Mouse (Mus musculus) hindbrain, embryonic 10.5 days (tissue): ENCODE measurements around the gene Ces1a. TPM values are rescaled to one million over a fixed set of nuclear protein-coding genes. Genes with fewer than 3 reads are reported as not detected.

Experiments
- DNase-seq: peaks from one replicate; pipeline ENCODE4 v3.0.0-alpha.2; 2017; ENCODE audit warnings: low spot score
- H3K27ac ChIP-seq: fragments of 300-500 bp; sonication (generic); 2 replicates; pipeline ENCODE4 v1.5.1; 2016; ENCODE audit warnings: mild to moderate bottlenecking, moderate library complexity
- H3K27me3 ChIP-seq: fragments of 300-500 bp; sonication (generic); 2 replicates; pipeline ENCODE4 v1.6.1; 2016; ENCODE audit warnings: mild to moderate bottlenecking; ENCODE audit not compliant: poor library complexity, insufficient read depth, severe bottlenecking
- H3K36me3 ChIP-seq: fragments of 300-500 bp; sonication (generic); 2 replicates; pipeline ENCODE4 v1.6.1; 2016; ENCODE audit warnings: mild to moderate bottlenecking, moderate library complexity
- H3K4me1 ChIP-seq: fragments of 300-500 bp; sonication (generic); replicated peaks from 2 replicates; pipeline ENCODE4 v1.6.1; 2016; ENCODE audit warnings: mild to moderate bottlenecking
- H3K4me3 ChIP-seq: fragments of 300-500 bp; sonication (generic); 2 replicates; pipeline ENCODE4 v1.5.1; 2016; ENCODE audit warnings: mild to moderate bottlenecking, moderate library complexity
- H3K9me3 ChIP-seq: fragments of 300-500 bp; sonication (generic); 2 replicates; pipeline ENCODE4 v1.6.1; 2016; ENCODE audit warnings: mild to moderate bottlenecking, moderate library complexity
- WGBS: fragments of 180-500 bp; shearing (Covaris S2); methylation state at CpG from one replicate; pipeline ENCODE4 v1.1.7; 2016; 5-methylcytosine and 5-hydroxymethylcytosine counted together
- polyA plus RNA-seq: library from polyadenylated mRNA; unstranded; fragments of >200 nt; fragmentation: Nextera tagmentation; extraction: Ambion mirVana; gene quantifications from 2 replicates; pipeline ENCODE4 v1.2.1, GENCODE M21; 2016

Ces1a gene
- polyA plus RNA-seq, 1 experiment from 2014 or later, result not detected

DNA sequence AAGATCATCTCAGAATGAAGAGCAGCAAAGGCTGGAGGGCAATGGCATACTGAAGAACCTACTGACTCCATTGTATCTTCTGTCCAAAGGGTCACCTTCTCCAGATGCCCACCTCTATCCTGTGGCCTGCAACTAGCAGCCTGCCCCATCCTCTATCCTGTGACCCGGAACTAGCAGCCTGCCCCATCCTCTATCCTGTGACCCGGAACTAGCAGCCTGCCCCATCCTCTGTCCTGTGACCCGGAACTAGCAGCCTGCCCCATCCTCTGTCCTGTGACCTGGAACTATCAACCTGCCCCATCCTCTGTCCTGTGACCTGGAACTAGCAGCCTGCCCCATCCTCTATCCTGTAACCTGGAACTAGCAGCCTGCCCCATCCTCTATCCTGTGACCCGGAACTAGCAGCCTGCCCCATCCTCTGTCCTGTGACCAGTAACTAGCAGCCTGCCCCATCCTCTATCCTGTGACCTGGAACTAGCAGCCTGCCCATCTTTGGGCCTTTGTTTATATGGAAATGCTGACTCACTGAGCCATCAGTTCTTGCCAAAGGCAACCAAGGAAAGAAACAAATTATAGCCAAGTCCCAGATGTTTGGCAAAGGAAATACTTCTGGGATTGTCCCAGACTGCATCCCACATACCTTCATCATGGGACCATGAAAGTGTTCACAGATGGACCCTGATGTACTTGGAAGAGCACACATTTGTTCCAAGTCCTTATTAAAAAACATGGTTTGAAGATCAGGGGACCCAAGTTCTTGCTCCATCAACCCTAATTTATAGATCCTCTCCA is 7.0 kb downstream of the Ces1a start:
- H3K36me3 ChIP-seq, result no peaks in the 10 kb centered on the region
- no peaks in the 10 kb centered on the region for H3K9me3 ChIP-seq
- DNase-seq, result no peak
- no peak overlapping the region for H3K4me3 ChIP-seq
- peaks cover 19% of the 10 kb centered on the region for H3K4me1 ChIP-seq
- 69% methylated on average over 4 of the region's 4 CpGs for WGBS
- no peak overlapping the region for H3K27ac ChIP-seq
- no peaks in the 10 kb centered on the region for H3K27me3 ChIP-seq

DNA sequence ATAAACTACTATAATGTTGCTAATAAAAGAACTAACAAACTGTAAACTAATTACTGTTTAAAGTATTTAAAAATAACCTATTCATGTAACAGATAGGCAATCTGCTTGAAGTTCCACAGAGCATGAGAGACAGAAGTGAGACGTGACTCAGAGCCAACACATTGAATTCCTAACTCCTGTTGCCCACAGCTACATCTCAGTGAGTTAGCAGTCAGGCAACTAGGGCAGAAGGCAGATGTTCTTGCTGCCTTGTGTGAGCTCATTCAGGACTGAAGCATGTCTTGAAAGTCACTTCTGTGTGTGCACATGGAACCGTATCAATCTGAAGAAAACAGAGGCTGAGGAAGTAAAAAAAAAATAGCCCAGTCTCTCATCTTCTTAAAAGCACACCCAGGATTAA is 7.7 kb downstream of the Ces1a start:
- WGBS, result 83% methylated on average over 2 of the region's 2 CpGs
- H3K36me3 ChIP-seq, result no peaks in the 10 kb centered on the region
- H3K27ac ChIP-seq, result no peak overlapping the region
- no peaks in the 10 kb centered on the region for H3K9me3 ChIP-seq
- H3K4me1 ChIP-seq, result peaks cover 19% of the 10 kb centered on the region
- DNase-seq, result no peak
- H3K4me3 ChIP-seq, result no peak overlapping the region
- H3K27me3 ChIP-seq, result no peaks in the 10 kb centered on the region

- Histone ChIP-seq H3K4me3 (no peak overlapping the region), H3K27me3 (no peaks in the 10 kb centered on the region), H3K27ac (peak overlapping the region; percentile 62; the same call in 1 of the 2 replicates), H3K4me1 (peaks cover 19% of the 10 kb centered on the region), H3K9me3 (no peaks in the 10 kb centered on the region), H3K36me3 (no peaks in the 10 kb centered on the region)
- no peak for DNase-seq
- 4% methylated on average over 2 of the region's 2 CpGs for WGBS
These were observed 9.2 kb downstream of the Ces1a start for GRCm38 (mm10) chr8:93038831-93039230.

- no peak for DNase-seq
- Histone ChIP-seq H3K36me3 (no peaks in the 10 kb centered on the region), H3K4me3 (no peak overlapping the region), H3K9me3 (no peaks in the 10 kb centered on the region), H3K27me3 (no peaks in the 10 kb centered on the region), H3K4me1 (no peaks in the 10 kb centered on the region; the same call in 1 of the 2 replicates), H3K27ac (no peak overlapping the region)
- WGBS, result 81% methylated on average over 2 of the region's 2 CpGs
These were observed 17.3 kb downstream of the Ces1a start for GRCm38 (mm10) chr8:93030664-93031063.

- H3K4me1 ChIP-seq, result no peaks in the 10 kb centered on the region
- no peaks in the 10 kb centered on the region for H3K9me3 ChIP-seq
- DNase-seq, result no peak
- H3K27me3 ChIP-seq, result no peaks in the 10 kb centered on the region
- WGBS, result 77% methylated on average over 5 of the region's 5 CpGs
- no peak overlapping the region for H3K27ac ChIP-seq
- H3K36me3 ChIP-seq, result no peaks in the 10 kb centered on the region
- H3K4me3 ChIP-seq, result no peak overlapping the region
These were observed 26.3 kb downstream of the Ces1a start for GRCm38 (mm10) chr8:93021738-93022137.

GRCm38 (mm10) chr8:93014300-93014699 is 33.7 kb downstream of the Ces1a start:
- Histone ChIP-seq H3K4me3 (no peak overlapping the region), H3K27ac (no peak overlapping the region), H3K4me1 (no peaks in the 10 kb centered on the region), H3K36me3 (no peaks in the 10 kb centered on the region), H3K27me3 (no peaks in the 10 kb centered on the region), H3K9me3 (no peaks in the 10 kb centered on the region)
- 79% methylated on average over 4 of the region's 4 CpGs for WGBS
- DNase-seq, result no peak

DNA sequence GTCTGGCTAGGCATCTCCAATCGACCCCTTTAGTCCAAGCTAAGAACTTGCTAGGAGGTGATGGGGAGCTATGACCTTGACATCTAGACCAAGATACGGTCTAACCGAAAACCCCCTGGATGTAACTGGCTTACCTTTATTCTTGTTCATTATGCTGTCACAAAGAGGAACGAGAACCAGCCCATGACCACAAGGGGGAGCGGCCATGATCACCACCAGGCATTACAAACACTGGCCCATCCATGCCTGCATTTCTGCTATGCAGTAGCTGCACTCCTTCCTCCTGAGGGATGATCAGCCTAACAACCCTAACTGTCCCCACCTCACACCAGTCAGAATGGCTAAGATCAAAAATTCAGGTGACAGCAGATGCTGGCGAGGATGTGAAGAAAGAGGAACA is 35.8 kb downstream of the Ces1a start:
- H3K4me1 ChIP-seq, result no peaks in the 10 kb centered on the region
- H3K4me3 ChIP-seq, result no peak overlapping the region
- no peak overlapping the region for H3K27ac ChIP-seq
- H3K9me3 ChIP-seq, result no peaks in the 10 kb centered on the region
- DNase-seq, result peak; percentile 13
- WGBS, result 77% methylated on average over 6 of the region's 6 CpGs
- H3K27me3 ChIP-seq, result no peaks in the 10 kb centered on the region
- H3K36me3 ChIP-seq, result no peaks in the 10 kb centered on the region

DNA sequence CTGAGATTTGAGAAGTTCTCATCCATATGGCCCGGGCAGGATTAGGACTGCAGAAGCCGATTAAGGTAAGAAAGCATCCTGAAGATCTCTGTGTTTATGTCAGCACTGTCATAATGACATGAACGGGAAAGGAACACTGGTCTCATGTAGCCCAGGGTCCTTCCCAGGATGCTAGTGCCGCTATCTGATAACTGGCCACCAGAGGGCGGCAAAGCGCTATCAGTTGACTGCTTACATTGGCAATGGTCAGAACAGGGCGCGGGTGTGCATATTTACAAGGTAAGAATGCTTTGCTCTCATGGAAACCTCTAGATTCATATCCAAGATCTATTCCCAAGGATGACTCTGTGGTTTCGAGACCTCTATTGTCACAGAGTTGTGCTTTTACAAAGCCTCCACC is 36.6 kb downstream of the Ces1a start:
- no peaks in the 10 kb centered on the region for H3K9me3 ChIP-seq
- no peak overlapping the region for H3K4me3 ChIP-seq
- no peaks in the 10 kb centered on the region for H3K36me3 ChIP-seq
- DNase-seq, result peak; percentile 86
- no peaks in the 10 kb centered on the region for H3K27me3 ChIP-seq
- no peaks in the 10 kb centered on the region for H3K4me1 ChIP-seq
- 11% methylated on average over 9 of the region's 9 CpGs for whole genome bisulfite sequencing
- H3K27ac ChIP-seq, result no peak overlapping the region

GRCm38 (mm10) chr8:93010286-93010685 is 37.7 kb downstream of the Ces1a start:
- Histone ChIP-seq H3K4me1 (no peaks in the 10 kb centered on the region), H3K4me3 (no peak overlapping the region), H3K36me3 (no peaks in the 10 kb centered on the region), H3K9me3 (no peaks in the 10 kb centered on the region), H3K27me3 (no peaks in the 10 kb centered on the region), H3K27ac (no peak overlapping the region)
- DNase-seq, result peak; percentile 41
- 32% methylated on average over 5 of the region's 5 CpGs for WGBS

GRCm38 (mm10) chr8:92998600-92998999 is 49.4 kb downstream of the Ces1a start:
- H3K4me3 ChIP-seq, result no peak overlapping the region
- no peaks in the 10 kb centered on the region for H3K4me1 ChIP-seq
- DNase-seq, result peak; percentile 39
- H3K9me3 ChIP-seq, result no peaks in the 10 kb centered on the region
- WGBS, result 49% methylated on average over 2 of the region's 2 CpGs
- H3K36me3 ChIP-seq, result no peaks in the 10 kb centered on the region
- no peak overlapping the region for H3K27ac ChIP-seq
- no peaks in the 10 kb centered on the region for H3K27me3 ChIP-seq

DNA sequence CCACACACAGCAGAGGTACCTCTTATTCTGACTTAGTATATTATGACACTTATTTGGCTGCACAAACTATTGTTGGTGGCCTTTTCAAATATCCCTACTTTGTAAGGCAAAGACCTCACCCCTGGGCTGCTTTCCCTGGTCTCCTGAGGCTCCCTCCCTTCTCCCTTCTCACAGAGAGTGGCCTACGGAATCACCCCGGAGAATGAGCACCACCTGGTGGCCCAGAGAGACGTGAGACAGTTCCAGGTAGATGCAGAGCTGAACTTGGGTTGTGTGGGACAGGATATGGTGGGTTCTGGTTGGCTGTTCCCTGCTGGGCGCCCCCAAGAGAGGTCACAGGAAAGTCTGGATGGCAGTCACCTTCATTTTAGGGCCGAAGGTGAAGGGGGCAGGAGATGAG is 51.2 kb downstream of the Ces1a start:
- DNase-seq, result peak; percentile 26
- Histone ChIP-seq H3K9me3 (no peaks in the 10 kb centered on the region), H3K36me3 (no peaks in the 10 kb centered on the region), H3K27me3 (no peaks in the 10 kb centered on the region), H3K27ac (no peak overlapping the region), H3K4me1 (no peaks in the 10 kb centered on the region), H3K4me3 (no peak overlapping the region)
- WGBS, result 30% methylated on average over 5 of the region's 5 CpGs

GRCm38 (mm10) chr8:92984376-92984775 is 63.6 kb downstream of the Ces1a start:
- whole genome bisulfite sequencing, result 67% methylated on average over 2 of the region's 2 CpGs
- Histone ChIP-seq H3K4me1 (no peaks in the 10 kb centered on the region), H3K27me3 (no peaks in the 10 kb centered on the region), H3K36me3 (no peaks in the 10 kb centered on the region), H3K4me3 (no peak overlapping the region), H3K9me3 (no peaks in the 10 kb centered on the region), H3K27ac (no peak overlapping the region)
- DNase-seq, result no peak

DNA sequence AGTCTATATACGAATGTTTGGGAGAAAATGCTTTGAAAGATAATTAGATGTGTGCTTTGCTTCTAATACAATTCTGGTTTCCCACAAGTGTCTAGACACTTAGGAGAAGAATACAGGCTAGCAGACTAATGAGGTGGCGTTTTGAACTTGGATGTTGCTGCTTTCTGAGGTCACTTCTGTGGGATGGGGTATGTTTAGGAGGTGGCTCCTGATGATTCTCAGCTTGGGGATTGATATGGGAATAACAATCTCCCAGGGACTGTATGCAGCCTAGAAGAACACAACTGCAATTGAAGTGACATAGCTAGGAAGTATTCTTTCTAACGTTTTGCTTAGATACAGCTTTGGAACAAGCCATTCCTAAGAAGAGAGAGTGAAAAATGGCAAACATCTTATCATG is 65.5 kb downstream of the Ces1a start:
- Histone ChIP-seq H3K9me3 (no peaks in the 10 kb centered on the region), H3K4me3 (no peak overlapping the region), H3K4me1 (no peaks in the 10 kb centered on the region), H3K27ac (no peak overlapping the region), H3K36me3 (no peaks in the 10 kb centered on the region), H3K27me3 (no peaks in the 10 kb centered on the region)
- no peak for DNase-seq
- WGBS, result 92% methylated on average over 3 of the region's 3 CpGs

- DNase-seq, result no peak
- H3K27ac ChIP-seq, result no peak overlapping the region
- 92% methylated on average over 5 of the region's 5 CpGs for WGBS
- H3K9me3 ChIP-seq, result no peaks in the 10 kb centered on the region
- H3K4me3 ChIP-seq, result no peak overlapping the region
- H3K4me1 ChIP-seq, result peaks cover 8% of the 10 kb centered on the region; the same call in 1 of the 2 replicates
- H3K27me3 ChIP-seq, result no peaks in the 10 kb centered on the region
- H3K36me3 ChIP-seq, result no peaks in the 10 kb centered on the region
These were observed 71.3 kb downstream of the Ces1a start for GRCm38 (mm10) chr8:92976656-92977055.
